Mouse (Mus musculus): ENCODE measurements around the gene Hadh.
A peak's percentile ranks its signal among the peaks of the same experiment; 100 is the strongest.

The Hadh gene

GRCm38 (mm10) chr3:131271559-131272373 is at the start of gene Hadh:
TSS of gene Hadh (minus strand) at chr3:131272101.
- peak; percentile 76 for DNase-seq

DNA sequence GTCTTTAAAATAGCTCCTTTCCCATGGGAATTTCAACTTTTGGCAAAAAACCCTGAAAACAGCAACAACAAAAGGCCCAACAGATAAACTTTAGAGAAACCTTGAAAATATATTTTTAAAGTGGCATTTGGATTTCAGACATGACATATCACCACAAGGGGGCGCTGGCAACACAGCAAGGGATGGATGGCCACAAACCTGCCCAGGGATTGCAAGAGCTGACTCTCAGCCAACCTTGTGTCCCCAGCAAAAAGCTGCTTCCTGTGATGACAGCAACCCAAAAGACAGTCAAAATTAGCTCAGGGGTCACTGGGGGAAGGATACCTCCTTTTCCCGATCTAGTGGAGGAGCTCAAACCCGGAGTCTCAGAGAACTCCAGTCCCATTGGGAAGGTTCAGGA is 48.3 kb upstream of the Hadh start:
- DNase-seq, result peak; percentile 83

DNA sequence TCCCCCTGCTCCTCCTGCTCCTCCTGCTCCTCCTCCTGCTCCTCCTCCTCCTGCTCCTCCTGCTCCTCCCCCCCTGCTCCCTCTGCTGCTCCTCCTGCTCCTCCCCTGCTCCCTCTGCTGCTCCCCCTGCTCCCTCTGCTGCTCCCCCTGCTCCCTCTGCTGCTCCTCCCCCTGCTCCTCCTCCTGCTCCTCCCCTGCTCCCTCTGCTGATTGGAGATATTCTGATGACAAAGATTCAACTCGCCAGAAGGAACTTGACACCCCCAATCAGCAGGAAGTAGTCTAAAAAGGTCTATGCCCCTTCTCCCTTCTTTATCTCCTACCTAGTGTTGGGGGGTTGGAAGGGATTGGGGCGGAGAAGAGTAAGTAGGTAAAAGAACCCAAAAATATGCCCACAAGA is 46.3 kb upstream of the Hadh start:
- DNase-seq, result no peak

- no peak for DNase-seq
Measured at GRCm38 (mm10) chr3:131317126-131317525, 45.2 kb upstream of the Hadh start.

DNA sequence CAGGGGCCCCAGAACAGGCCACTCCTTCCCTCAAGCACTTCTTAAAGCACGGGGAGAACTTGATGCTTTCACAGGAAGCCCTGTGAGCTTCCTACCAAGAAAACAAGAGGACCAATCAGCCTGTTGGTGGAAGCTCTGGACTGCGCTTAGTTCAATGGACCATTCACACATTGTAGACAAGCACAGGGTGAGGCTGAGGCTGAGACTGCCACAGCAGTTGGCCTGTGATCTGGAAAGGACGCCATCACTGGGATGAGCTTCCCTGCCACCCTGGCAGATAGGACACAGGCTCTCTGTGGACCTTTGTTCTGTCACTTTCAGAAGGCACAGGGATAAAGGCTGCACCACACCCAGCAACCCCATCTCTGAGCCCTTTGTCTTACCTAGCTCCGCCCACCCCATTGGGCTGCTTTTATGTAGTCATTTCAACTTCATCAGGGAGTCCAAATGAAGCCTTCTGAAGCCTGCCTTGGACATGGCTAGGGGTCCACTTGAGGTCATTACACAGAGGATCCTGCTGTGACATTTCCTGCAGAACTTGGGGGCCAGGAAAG is 44.1 kb upstream of the Hadh start:
- no peak for DNase-seq

GRCm38 (mm10) chr3:131312340-131312739 is 40.4 kb upstream of the Hadh start:
- no peak for DNase-seq

GRCm38 (mm10) chr3:131310572-131310971 is 38.7 kb upstream of the Hadh start:
- DNase-seq, result no peak

- no peak for DNase-seq
Measured at GRCm38 (mm10) chr3:131307811-131308210, 35.9 kb upstream of the Hadh start.

GRCm38 (mm10) chr3:131306255-131306654 is 34.4 kb upstream of the Hadh start:
- no peak for DNase-seq

DNA sequence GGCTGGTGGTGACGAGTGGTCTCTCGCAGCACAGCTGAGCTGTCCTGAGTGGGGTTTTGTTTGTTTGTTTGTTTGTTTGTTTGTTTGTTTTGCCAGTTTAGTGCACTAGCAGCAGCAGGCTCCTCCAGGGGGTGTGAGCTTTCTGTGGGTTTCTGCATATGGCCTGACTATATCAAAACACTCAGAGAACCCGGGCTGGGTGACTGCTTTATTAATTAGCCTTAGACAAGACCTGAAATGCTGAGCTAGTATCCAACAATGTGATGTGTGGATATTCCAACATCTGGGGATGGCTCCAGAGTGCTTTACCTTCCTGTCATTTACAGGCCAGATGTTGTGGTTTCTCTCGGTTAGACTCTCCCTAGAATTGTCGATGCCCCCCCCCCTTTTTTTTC is 31.4 kb upstream of the Hadh start:
- no peak for DNase-seq

- peak; percentile 89 for DNase-seq
Measured at GRCm38 (mm10) chr3:131302452-131303319, 30.8 kb upstream of the Hadh start, which contains the start of gene Cyp2u1. TSS of gene Cyp2u1 (minus strand) at chr3:131303227.

DNA sequence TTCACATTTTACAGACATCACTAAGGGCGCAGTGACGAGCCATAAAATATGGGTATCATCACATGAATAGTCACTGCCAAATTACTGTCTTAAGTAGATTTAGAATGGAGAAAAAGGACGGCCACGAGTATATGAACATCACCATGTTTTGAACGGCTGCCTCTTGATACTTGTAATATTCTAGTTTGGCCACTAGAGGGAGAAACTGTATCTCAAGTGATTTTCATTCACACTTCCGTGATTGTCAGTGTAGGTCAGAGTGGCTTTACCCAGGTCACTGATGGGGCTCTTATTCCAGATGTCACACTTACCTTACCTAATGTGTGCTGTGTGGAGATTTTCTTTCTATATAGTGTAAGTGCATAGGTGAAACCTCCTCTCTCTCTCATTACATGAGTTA is 28.0 kb upstream of the Hadh start:
- DNase-seq, result no peak

GRCm38 (mm10) chr3:131299078-131299477 is 27.2 kb upstream of the Hadh start:
- DNase-seq, result no peak

- no peak for DNase-seq
Measured at GRCm38 (mm10) chr3:131296893-131297292, 25.0 kb upstream of the Hadh start.

- no peak for DNase-seq
Measured at GRCm38 (mm10) chr3:131295513-131296200, 23.8 kb upstream of the Hadh start.

GRCm38 (mm10) chr3:131294503-131294902 is 22.6 kb upstream of the Hadh start:
- no peak for DNase-seq

DNA sequence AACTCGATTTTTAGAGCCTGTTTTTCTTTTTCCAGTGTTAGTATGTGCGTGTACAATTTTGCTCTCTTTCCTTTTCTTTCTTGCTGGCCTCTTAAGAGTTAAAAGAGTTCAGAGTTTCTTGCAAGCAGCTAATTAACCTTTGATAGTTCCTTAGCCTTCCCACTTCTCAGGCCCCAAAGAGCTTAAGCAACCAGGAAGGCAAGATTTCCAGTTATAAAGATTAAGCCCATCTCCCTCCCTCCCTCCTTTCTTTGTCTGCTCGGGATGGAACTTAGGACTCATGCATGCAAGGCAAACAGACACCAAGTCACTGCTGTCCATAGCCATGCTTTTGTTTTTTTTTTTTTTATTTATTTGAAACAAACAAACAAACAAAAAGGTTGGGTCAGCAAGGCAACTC is 21.1 kb upstream of the Hadh start:
- DNase-seq, result no peak

- DNase-seq, result no peak
Measured at GRCm38 (mm10) chr3:131292349-131292748, 20.4 kb upstream of the Hadh start.

GRCm38 (mm10) chr3:131291890-131292289 is 20.0 kb upstream of the Hadh start:
- no peak for DNase-seq

DNA sequence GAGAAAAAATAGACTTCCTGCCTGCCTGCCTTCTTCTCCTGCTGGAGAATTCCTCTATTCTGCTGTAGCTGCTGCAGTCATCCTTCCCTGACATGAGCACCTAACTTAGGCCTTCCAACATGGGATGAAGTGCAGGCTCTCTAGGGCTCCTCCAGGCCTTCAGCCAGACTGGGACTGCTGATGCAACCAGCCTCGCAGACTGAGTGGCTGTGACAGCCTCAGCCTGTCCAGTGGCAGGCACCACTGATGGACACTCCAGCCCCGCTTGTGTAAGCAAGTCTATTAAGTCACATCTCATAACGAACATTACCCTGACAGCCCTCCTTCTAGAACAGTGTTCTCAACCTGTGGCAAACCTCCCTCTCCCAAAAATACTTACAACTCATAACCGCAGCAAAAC is 2.2 kb upstream of the Hadh start:
- DNase-seq, result no peak

DNA sequence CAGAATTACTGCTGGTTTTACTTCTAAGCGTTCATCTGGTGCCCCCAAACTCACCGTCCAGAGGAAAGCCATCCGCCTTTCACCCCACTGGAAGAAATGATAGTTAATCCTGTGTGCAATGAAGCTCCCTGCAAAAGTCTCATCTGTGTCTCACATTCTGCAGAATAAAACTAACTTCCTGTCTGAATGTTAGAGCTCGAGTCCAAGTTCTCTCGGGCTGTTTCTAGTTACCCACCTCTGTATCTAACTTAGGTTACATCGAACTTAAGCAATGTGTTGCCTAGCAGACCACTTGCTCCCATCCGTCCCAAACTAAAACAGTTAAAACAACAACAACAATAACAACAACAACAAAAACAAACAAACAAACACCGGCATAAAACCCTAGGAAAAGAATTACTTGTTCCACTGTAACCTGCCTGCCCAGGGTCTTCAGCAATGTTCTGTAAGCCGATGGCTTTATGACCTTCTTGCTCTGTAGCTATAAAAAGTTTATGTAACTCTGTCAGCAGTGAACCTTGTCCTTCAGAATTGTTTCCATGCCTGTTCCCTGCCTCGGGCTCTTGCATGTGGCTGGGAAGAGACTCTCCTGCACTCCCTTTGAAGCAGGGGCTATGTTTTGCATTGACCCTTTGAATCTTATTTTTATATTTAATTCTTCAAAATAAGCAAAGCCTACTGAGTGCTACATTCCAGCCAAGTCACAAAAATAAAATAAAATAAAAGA is 636 bp upstream of the Hadh start:
- no peak for DNase-seq

DNA sequence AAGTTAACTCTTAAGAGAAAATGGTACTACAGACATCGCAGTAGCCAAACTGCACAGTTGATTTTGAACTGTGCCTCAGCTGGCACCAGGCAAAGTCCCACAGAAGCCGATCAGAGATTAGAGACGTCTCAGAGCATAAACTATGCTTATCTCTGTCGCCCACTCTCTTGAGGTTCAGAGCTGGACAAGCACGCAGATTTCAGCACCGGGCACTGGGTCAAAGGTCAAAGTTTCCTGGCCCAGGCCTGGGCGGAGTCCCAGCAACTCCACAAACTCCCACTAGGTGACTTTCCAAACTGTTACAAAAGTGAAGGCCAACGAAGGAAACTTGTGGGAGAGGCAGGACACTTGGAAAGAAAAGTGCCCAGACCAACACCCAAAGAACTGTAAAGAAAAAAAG is 744 bp downstream of the Hadh start:
- no peak for DNase-seq

Measured in right cerebral cortex, postnatal 14 days (tissue).